Mouse (Mus musculus): ENCODE measurements at regions not wholly inside any gene's neighbourhood (a gene's known extent, or its start where the extent isn't known, plus 50 kb on each side); places are given as distances from the start of the nearest gene placed in this dataset.

DNA sequence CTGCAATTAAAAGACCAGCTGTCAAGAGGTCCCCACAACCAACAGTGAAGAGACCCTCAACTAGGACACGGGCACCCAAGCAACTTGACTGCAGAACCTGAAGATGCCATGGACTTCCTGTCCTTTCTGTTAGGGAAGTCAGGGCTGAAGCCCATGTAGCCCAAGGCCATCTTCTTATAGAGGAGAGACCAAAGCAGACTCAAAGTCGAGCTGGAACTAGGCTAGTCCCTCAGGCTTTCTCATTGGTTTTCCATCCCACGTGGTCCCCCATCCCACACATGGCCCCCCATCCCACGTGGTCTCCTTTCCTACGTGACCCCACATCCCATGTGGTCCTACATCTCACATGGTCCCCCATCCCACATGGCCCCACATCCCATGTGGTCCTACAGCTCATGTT, 125.1 kb upstream of the Haao start:
- TF ChIP-seq MYOG (IDR thresholded peaks at IDR 0.05; ENCODE audit: control insufficient read depth in 1 of 3, insufficient read depth in 1 of 3, insufficient read length in 2 of 3, low read depth in 2 of 3) (no peak), POLR2A (IDR thresholded peaks at IDR 0.05; ENCODE audit: insufficient read length, low read depth) (no peak), SRF (IDR thresholded peaks at IDR 0.05; ENCODE audit: control insufficient read depth, insufficient read length, low read depth) (no peak), MYOD1 (IDR thresholded peaks at IDR 0.05; ENCODE audit: control insufficient read depth in 1 of 3, insufficient read length in 2 of 3, low read depth in 2 of 3) (no peak), TCF3 (IDR thresholded peaks at IDR 0.05; ENCODE audit: insufficient read length, low read depth) (no peak), USF1 (IDR thresholded peaks at IDR 0.05; ENCODE audit: low read depth) (no peak), MAX (IDR thresholded peaks at IDR 0.05; ENCODE audit: low read depth) (no peak), POLR2AphosphoS2 (IDR thresholded peaks at IDR 0.05; ENCODE audit: insufficient read length, low read depth) (no peak)
